Mouse (Mus musculus) hindbrain, embryonic 10.5 days (tissue): ENCODE measurements at regions not wholly inside any gene's neighbourhood (a gene's known extent, or its start where the extent isn't known, plus 50 kb on each side); places are given as distances from the start of the nearest gene placed in this dataset.

Experiments
- DNase-seq: peaks from one replicate; pipeline ENCODE4 v3.0.0-alpha.2; 2017; ENCODE audit warnings: low spot score
- H3K27ac ChIP-seq: fragments of 300-500 bp; sonication (generic); 2 replicates; pipeline ENCODE4 v1.5.1; 2016; ENCODE audit warnings: mild to moderate bottlenecking, moderate library complexity
- H3K27me3 ChIP-seq: fragments of 300-500 bp; sonication (generic); 2 replicates; pipeline ENCODE4 v1.6.1; 2016; ENCODE audit warnings: mild to moderate bottlenecking; ENCODE audit not compliant: poor library complexity, insufficient read depth, severe bottlenecking
- H3K36me3 ChIP-seq: fragments of 300-500 bp; sonication (generic); 2 replicates; pipeline ENCODE4 v1.6.1; 2016; ENCODE audit warnings: mild to moderate bottlenecking, moderate library complexity
- H3K4me1 ChIP-seq: fragments of 300-500 bp; sonication (generic); replicated peaks from 2 replicates; pipeline ENCODE4 v1.6.1; 2016; ENCODE audit warnings: mild to moderate bottlenecking
- H3K4me3 ChIP-seq: fragments of 300-500 bp; sonication (generic); 2 replicates; pipeline ENCODE4 v1.5.1; 2016; ENCODE audit warnings: mild to moderate bottlenecking, moderate library complexity
- H3K9me3 ChIP-seq: fragments of 300-500 bp; sonication (generic); 2 replicates; pipeline ENCODE4 v1.6.1; 2016; ENCODE audit warnings: mild to moderate bottlenecking, moderate library complexity
- WGBS: fragments of 180-500 bp; shearing (Covaris S2); methylation state at CpG from one replicate; pipeline ENCODE4 v1.1.7; 2016; 5-methylcytosine and 5-hydroxymethylcytosine counted together

- 87% methylated on average over 5 of the region's 5 CpGs for WGBS
Observed at GRCm38 (mm10) chr13:44172701-44173100, 388.1 kb downstream of the Cd83 start.

GRCm38 (mm10) chr13:44174236-44174635 lies 389.7 kb downstream of the Cd83 start:
- H3K9me3 ChIP-seq: no peaks in the 10 kb centered on the region
- H3K27me3 ChIP-seq: peaks cover 3% of the 10 kb centered on the region
- WGBS: 93% methylated on average over 2 of the region's 2 CpGs
- no peak overlapping the region for H3K27ac ChIP-seq
- no peaks in the 10 kb centered on the region for H3K36me3 ChIP-seq
- H3K4me3 ChIP-seq: no peak overlapping the region
- H3K4me1 ChIP-seq: no peaks in the 10 kb centered on the region
- DNase-seq: no peak

More at GRCm38 (mm10) chr13:44172701-44173100, 388.1 kb downstream of the Cd83 start:
- H3K27me3 ChIP-seq: peaks cover 3% of the 10 kb centered on the region; the same call in 1 of the 2 replicates
- no peak overlapping the region for H3K27ac ChIP-seq
- H3K4me3 ChIP-seq: no peak overlapping the region
- H3K9me3 ChIP-seq: no peaks in the 10 kb centered on the region
- H3K4me1 ChIP-seq: 0 out of 2 replicates have a peak, but pooled peaks cover 6% of the 10 kb centered on the region
- no peaks in the 10 kb centered on the region for H3K36me3 ChIP-seq
- DNase-seq: no peak

- Histone ChIP-seq H3K9me3 (no peaks in the 10 kb centered on the region), H3K4me1 (0 out of 2 replicates have a peak, but pooled peaks cover 3% of the 10 kb centered on the region), H3K27me3 (peaks cover 5% of the 10 kb centered on the region), H3K4me3 (no peak overlapping the region), H3K36me3 (no peaks in the 10 kb centered on the region), H3K27ac (no peak overlapping the region)
- DNase-seq: no peak
- WGBS: 92% methylated on average over 8 of the region's 8 CpGs
Observed at GRCm38 (mm10) chr13:44175300-44176036, 390.9 kb downstream of the Cd83 start.

GRCm38 (mm10) chr13:44176121-44176520 lies 391.5 kb downstream of the Cd83 start:
- no peak overlapping the region for H3K4me3 ChIP-seq
- H3K27me3 ChIP-seq: peaks cover 7% of the 10 kb centered on the region
- 0 out of 2 replicates have a peak, but pooled peaks cover 3% of the 10 kb centered on the region for H3K4me1 ChIP-seq
- H3K36me3 ChIP-seq: no peaks in the 10 kb centered on the region
- DNase-seq: no peak
- H3K27ac ChIP-seq: no peak overlapping the region
- no peaks in the 10 kb centered on the region for H3K9me3 ChIP-seq
- 89% methylated on average over 8 of the region's 8 CpGs for WGBS

- peaks cover 7% of the 10 kb centered on the region for H3K27me3 ChIP-seq
- no peak overlapping the region for H3K27ac ChIP-seq
- H3K4me3 ChIP-seq: no peak overlapping the region
- peaks cover 13% of the 10 kb centered on the region for H3K4me1 ChIP-seq
- no peaks in the 10 kb centered on the region for H3K9me3 ChIP-seq
- DNase-seq: no peak
- WGBS: 81% methylated on average over 6 of the region's 6 CpGs
- no peaks in the 10 kb centered on the region for H3K36me3 ChIP-seq
Observed at GRCm38 (mm10) chr13:44178006-44178405, 393.4 kb downstream of the Cd83 start.

GRCm38 (mm10) chr13:44180384-44180783 lies 395.8 kb downstream of the Cd83 start:
- peaks cover 7% of the 10 kb centered on the region for H3K27me3 ChIP-seq
- H3K36me3 ChIP-seq: no peaks in the 10 kb centered on the region
- no peaks in the 10 kb centered on the region for H3K9me3 ChIP-seq
- WGBS: 71% methylated on average over 3 of the region's 3 CpGs
- DNase-seq: no peak
- H3K4me1 ChIP-seq: peaks cover 13% of the 10 kb centered on the region
- no peak overlapping the region for H3K4me3 ChIP-seq
- no peak overlapping the region for H3K27ac ChIP-seq

- DNase-seq: peak; percentile 25
- H3K4me1 ChIP-seq: peaks cover 13% of the 10 kb centered on the region
- H3K9me3 ChIP-seq: no peaks in the 10 kb centered on the region
- no peak overlapping the region for H3K4me3 ChIP-seq
- peaks cover 7% of the 10 kb centered on the region for H3K27me3 ChIP-seq
- no peaks in the 10 kb centered on the region for H3K36me3 ChIP-seq
- 51% methylated on average over 15 of the region's 15 CpGs for WGBS
- H3K27ac ChIP-seq: no peak overlapping the region
Observed at GRCm38 (mm10) chr13:44182544-44183191, 398.1 kb downstream of the Cd83 start.

GRCm38 (mm10) chr13:44195365-44195764 lies 410.8 kb downstream of the Cd83 start:
- 96% methylated on average over 5 of the region's 5 CpGs for WGBS
- H3K27ac ChIP-seq: no peak overlapping the region
- H3K36me3 ChIP-seq: no peaks in the 10 kb centered on the region
- no peaks in the 10 kb centered on the region for H3K4me1 ChIP-seq
- H3K27me3 ChIP-seq: 0 out of 2 replicates have a peak, but pooled peaks cover 5% of the 10 kb centered on the region
- H3K9me3 ChIP-seq: no peaks in the 10 kb centered on the region
- H3K4me3 ChIP-seq: no peak overlapping the region
- DNase-seq: no peak

GRCm38 (mm10) chr13:44206042-44206441 lies 421.5 kb downstream of the Cd83 start:
- H3K36me3 ChIP-seq: no peaks in the 10 kb centered on the region
- no peaks in the 10 kb centered on the region for H3K9me3 ChIP-seq
- no peak for DNase-seq
- no peak overlapping the region for H3K4me3 ChIP-seq
- H3K4me1 ChIP-seq: peaks cover 49% of the 10 kb centered on the region
- WGBS: 50% methylated on average over 4 of the region's 4 CpGs
- H3K27me3 ChIP-seq: peaks cover 65% of the 10 kb centered on the region
- peak overlapping the region; percentile 51 for H3K27ac ChIP-seq

- H3K27ac ChIP-seq: peak overlapping the region; percentile 51
- peaks cover 69% of the 10 kb centered on the region for H3K27me3 ChIP-seq
- 81% methylated on average over 4 of the region's 4 CpGs for WGBS
- H3K4me1 ChIP-seq: peaks cover 52% of the 10 kb centered on the region
- no peak for DNase-seq
- H3K4me3 ChIP-seq: no peak overlapping the region
- H3K36me3 ChIP-seq: no peaks in the 10 kb centered on the region
- no peaks in the 10 kb centered on the region for H3K9me3 ChIP-seq
Observed at GRCm38 (mm10) chr13:44206448-44206847, 421.9 kb downstream of the Cd83 start.

GRCm38 (mm10) chr13:44207400-44208005 lies 422.9 kb downstream of the Cd83 start:
- Histone ChIP-seq H3K4me3 (no peak overlapping the region), H3K27ac (no peak overlapping the region), H3K4me1 (peaks cover 55% of the 10 kb centered on the region), H3K27me3 (peaks cover 80% of the 10 kb centered on the region), H3K36me3 (no peaks in the 10 kb centered on the region), H3K9me3 (no peaks in the 10 kb centered on the region)
- DNase-seq: no peak
- 68% methylated on average over 11 of the region's 11 CpGs for WGBS

- no peaks in the 10 kb centered on the region for H3K36me3 ChIP-seq
- 15% methylated on average over 11 of the region's 11 CpGs for WGBS
Observed at GRCm38 (mm10) chr13:44209036-44209435, 424.5 kb downstream of the Cd83 start.

GRCm38 (mm10) chr13:44210123-44210522 lies 425.5 kb downstream of the Cd83 start:
- peaks cover 90% of the 10 kb centered on the region for H3K27me3 ChIP-seq
- 18% methylated on average over 6 of the region's 6 CpGs for WGBS
- no peaks in the 10 kb centered on the region for H3K9me3 ChIP-seq
- DNase-seq: peak; percentile 38
- no peak overlapping the region for H3K4me3 ChIP-seq
- peaks cover 71% of the 10 kb centered on the region for H3K4me1 ChIP-seq
- H3K36me3 ChIP-seq: no peaks in the 10 kb centered on the region
- H3K27ac ChIP-seq: peak overlapping the region; percentile 25; the same call in 1 of the 2 replicates

More at GRCm38 (mm10) chr13:44209036-44209435, 424.5 kb downstream of the Cd83 start:
- Histone ChIP-seq H3K27me3 (peaks cover 89% of the 10 kb centered on the region), H3K4me1 (peaks cover 70% of the 10 kb centered on the region), H3K27ac (no peak overlapping the region), H3K4me3 (0 out of 2 replicates have a peak overlapping the region, but pooled peaks have one; percentile 16), H3K9me3 (no peaks in the 10 kb centered on the region)
- no peak for DNase-seq
